Mouse (Mus musculus) hindbrain, embryonic 14.5 days (tissue): ENCODE measurements around the gene Fxyd7. TPM values are rescaled to one million over a fixed set of nuclear protein-coding genes. Genes with fewer than 3 reads are reported as not detected.

ENCODE experiments used
- ATAC-seq: fragments of 200-750 bp; cut with Nextera tagmentation; 2 replicates; pipeline ENCODE4 v1.8.0; 2017; ENCODE audit warnings: moderate number of reproducible peaks, mild to moderate bottlenecking, moderate TSS enrichment, moderate library complexity; ENCODE audit not compliant: low FRiP score
- DNase-seq: peaks from one replicate; pipeline ENCODE4 v3.0.0-alpha.2; 2015; ENCODE audit warnings: low spot score
- H3K27ac ChIP-seq: fragments of 300-500 bp; sonication (generic); 2 replicates; pipeline ENCODE4 v1.5.1; 2014; ENCODE audit warnings: mild to moderate bottlenecking, moderate library complexity
- H3K27me3 ChIP-seq: fragments of 300-500 bp; sonication (generic); 2 replicates; pipeline ENCODE4 v1.6.1; 2014; ENCODE audit warnings: mild to moderate bottlenecking, low read length, mixed read lengths; ENCODE audit not compliant: control insufficient read depth, insufficient read depth
- H3K36me3 ChIP-seq: fragments of 300-500 bp; sonication (generic); replicated peaks from 2 replicates; pipeline ENCODE4 v1.6.1; 2014; ENCODE audit not compliant: control insufficient read depth, insufficient read depth
- H3K4me1 ChIP-seq: fragments of 300-500 bp; sonication (generic); replicated peaks from 2 replicates; pipeline ENCODE4 v1.6.1; 2014; ENCODE audit warnings: antibody characterized with exemption, low read length, mixed read lengths; ENCODE audit not compliant: control insufficient read depth, insufficient read depth
- H3K4me2 ChIP-seq: fragments of 300-500 bp; sonication (generic); replicated peaks from 2 replicates; pipeline ENCODE4 v1.6.1; 2014; ENCODE audit warnings: mild to moderate bottlenecking, moderate library complexity
- H3K4me3 ChIP-seq: fragments of 300-500 bp; sonication (generic); replicated peaks from 2 replicates; pipeline ENCODE4 v1.5.1; 2014; ENCODE audit warnings: mild to moderate bottlenecking, low read length
- H3K9ac ChIP-seq: fragments of 300-500 bp; sonication (generic); 2 replicates; pipeline ENCODE4 v1.6.1; 2014
- H3K9me3 ChIP-seq: fragments of 300-500 bp; sonication (generic); 2 replicates; pipeline ENCODE4 v1.6.1; 2016; ENCODE audit warnings: low read length; ENCODE audit not compliant: control insufficient read depth
- WGBS: fragments of 180-500 bp; shearing (Covaris S2); extraction: QIAGEN DNeasy Blood & Tissue Kit; methylation state at CpG from one replicate; pipeline ENCODE4 v1.1.7; 2014; 5-methylcytosine and 5-hydroxymethylcytosine counted together
- microRNA-seq: library from miRNA; unstranded; fragments of <30 nt; microRNA quantifications from one replicate; pipeline ENCODE4, GENCODE M21; 2016
- polyA plus RNA-seq: library from polyadenylated mRNA; unstranded; fragments of >200 nt; fragmentation: Nextera tagmentation; extraction: Ambion mirVana; gene quantifications from 2 replicates; pipeline ENCODE4 v1.2.1, GENCODE M21; 2014

The Fxyd7 gene
- polyA plus RNA-seq, 1 experiment from 2014 or later, result 236 TPM

- no peaks in the 10 kb centered on the region for H3K9me3 ChIP-seq
- no peak overlapping the region for H3K4me2 ChIP-seq
- ATAC-seq, result no peak
- DNase-seq, result no peak
- no peak overlapping the region for H3K4me3 ChIP-seq
- H3K4me1 ChIP-seq, result no peaks in the 10 kb centered on the region
- no peaks in the 10 kb centered on the region for H3K36me3 ChIP-seq
- H3K27me3 ChIP-seq, result no peaks in the 10 kb centered on the region
- 76% methylated on average over 1 of the region's 1 CpGs for WGBS
- no peak overlapping the region for H3K27ac ChIP-seq
- H3K9ac ChIP-seq, result no peak overlapping the region
These were observed 43.1 kb downstream of the Fxyd7 start for GRCm38 (mm10) chr7:31008175-31008574.

- DNase-seq, result no peak
- WGBS, result 95% methylated on average over 1 of the region's 1 CpGs
- no peak for ATAC-seq
These were observed 43.5 kb downstream of the Fxyd7 start for GRCm38 (mm10) chr7:31007775-31008174.

GRCm38 (mm10) chr7:31002650-31003049, 48.6 kb downstream of the Fxyd7 start:
- whole genome bisulfite sequencing, result 84% methylated on average over 8 of the region's 8 CpGs
- Histone ChIP-seq H3K9ac (no peak overlapping the region), H3K9me3 (no peaks in the 10 kb centered on the region), H3K4me1 (no peaks in the 10 kb centered on the region), H3K27ac (no peak overlapping the region), H3K27me3 (no peaks in the 10 kb centered on the region), H3K4me2 (no peak overlapping the region), H3K4me3 (no peak overlapping the region), H3K36me3 (no peaks in the 10 kb centered on the region)
- no peak for ATAC-seq
- no peak for DNase-seq

More at GRCm38 (mm10) chr7:31007775-31008174, 43.5 kb downstream of the Fxyd7 start:
- no peak overlapping the region for H3K27ac ChIP-seq
- no peaks in the 10 kb centered on the region for H3K27me3 ChIP-seq
- no peaks in the 10 kb centered on the region for H3K36me3 ChIP-seq
- H3K4me3 ChIP-seq, result no peak overlapping the region
- H3K4me2 ChIP-seq, result no peak overlapping the region
- H3K4me1 ChIP-seq, result no peaks in the 10 kb centered on the region
- H3K9me3 ChIP-seq, result no peaks in the 10 kb centered on the region
- no peak overlapping the region for H3K9ac ChIP-seq

- no peaks in the 10 kb centered on the region for H3K9me3 ChIP-seq
- no peak overlapping the region; the same call in 1 of the 2 replicates for H3K27ac ChIP-seq
- H3K36me3 ChIP-seq, result no peaks in the 10 kb centered on the region
- DNase-seq (peak; percentile 62), ATAC-seq (no peak)
- no peaks in the 10 kb centered on the region for H3K4me1 ChIP-seq
- WGBS, result 51% methylated on average over 7 of the region's 7 CpGs
- no peaks in the 10 kb centered on the region for H3K27me3 ChIP-seq
- no peak overlapping the region for H3K9ac ChIP-seq
- no peak overlapping the region for H3K4me2 ChIP-seq
- no peak overlapping the region for H3K4me3 ChIP-seq
These were observed 50.7 kb downstream of the Fxyd7 start for GRCm38 (mm10) chr7:31000505-31001020.

- no peak overlapping the region for H3K27ac ChIP-seq
- no peaks in the 10 kb centered on the region for H3K27me3 ChIP-seq
- no peak for ATAC-seq
- H3K9ac ChIP-seq, result no peak overlapping the region
- no peak overlapping the region for H3K4me3 ChIP-seq
- no peaks in the 10 kb centered on the region for H3K36me3 ChIP-seq
- no peak for DNase-seq
- H3K4me1 ChIP-seq, result no peaks in the 10 kb centered on the region
- no peaks in the 10 kb centered on the region for H3K9me3 ChIP-seq
- 98% methylated on average over 2 of the region's 2 CpGs for WGBS
- H3K4me2 ChIP-seq, result no peak overlapping the region
These were observed 54.8 kb downstream of the Fxyd7 start for GRCm38 (mm10) chr7:30996491-30996890.

- ATAC-seq (no peak), DNase-seq (no peak)
- Histone ChIP-seq H3K9me3 (no peaks in the 10 kb centered on the region), H3K4me3 (no peak overlapping the region), H3K36me3 (no peaks in the 10 kb centered on the region), H3K27ac (no peak overlapping the region), H3K4me1 (no peaks in the 10 kb centered on the region), H3K4me2 (no peak overlapping the region), H3K9ac (no peak overlapping the region), H3K27me3 (no peaks in the 10 kb centered on the region)
- WGBS, result 79% methylated on average over 5 of the region's 5 CpGs
These were observed 57.3 kb downstream of the Fxyd7 start for GRCm38 (mm10) chr7:30993986-30994385.

Small RNAs within 50 kb of the gene (microRNA-seq; reads per million reads assigned to microRNA genes)
- gene Mir7050, result not detected

Other genes with a start within 250 kb of the Fxyd7 start
- 0.22 TPM in 1 of 2 replicates, not detected in the other for gene Ffar2, start 227.7 kb downstream of the Fxyd7 start, polyA plus RNA-seq
- not detected in 2 replicates for gene Ffar3, start 195.3 kb downstream of the Fxyd7 start, polyA plus RNA-seq
- gene Ffar1, start 189.9 kb downstream of the Fxyd7 start, polyA plus RNA-seq, result not detected in 2 replicates
- gene Cd22, start 171.1 kb downstream of the Fxyd7 start, polyA plus RNA-seq, result 0.17 TPM in 1 of 2 replicates, not detected in the other
- gene Mag, start 136.6 kb downstream of the Fxyd7 start, polyA plus RNA-seq, result 3.4 and 4.3 TPM in 2 replicates
- gene Hamp2, start 126.8 kb downstream of the Fxyd7 start, polyA plus RNA-seq, result not detected in 2 replicates
- not detected in 2 replicates for gene Hamp, start 107.4 kb downstream of the Fxyd7 start, polyA plus RNA-seq
- 24.9 and 26.5 TPM in 2 replicates for gene Usf2, start 94.7 kb downstream of the Fxyd7 start, polyA plus RNA-seq
- 19.6 and 21.7 TPM in 2 replicates for gene Lsr, start 78.0 kb downstream of the Fxyd7 start, polyA plus RNA-seq
- gene Fam187b, start 77.7 kb downstream of the Fxyd7 start, polyA plus RNA-seq, result 0.22 and 1.0 TPM in 2 replicates
- gene Fxyd5, start 9.0 kb downstream of the Fxyd7 start, polyA plus RNA-seq, result 13.6 and 14.8 TPM in 2 replicates
- gene Fxyd1, start 5.7 kb upstream of the Fxyd7 start, polyA plus RNA-seq, result 34.1 and 59.0 TPM in 2 replicates
- 0.28 and 0.60 TPM in 2 replicates for gene Lgi4, start 7.9 kb upstream of the Fxyd7 start, polyA plus RNA-seq
- gene Fxyd3, start 25.2 kb upstream of the Fxyd7 start, polyA plus RNA-seq, result 0.66 TPM in 1 of 2 replicates, not detected in the other
- 0.55 and 0.67 TPM in 2 replicates for gene Hpn, start 63.8 kb upstream of the Fxyd7 start, polyA plus RNA-seq
- gene Scn1b, start 75.5 kb upstream of the Fxyd7 start, polyA plus RNA-seq, result 13.0 and 18.3 TPM in 2 replicates
- gene Gramd1a, start 104.4 kb upstream of the Fxyd7 start, polyA plus RNA-seq, result 191 and 198 TPM in 2 replicates
- gene Scgb2b2, start 239.0 kb upstream of the Fxyd7 start, polyA plus RNA-seq, result not detected in 2 replicates
- not detected in 2 replicates for gene Scgb1b2, start 240.4 kb upstream of the Fxyd7 start, polyA plus RNA-seq